Mouse (Mus musculus) urinary bladder, postnatal 14 days (tissue): ENCODE results near the gene Slc16a9.

Experiments
- DNase-seq: peaks from one replicate; pipeline ENCODE4 v3.0.0; 2021; ENCODE audit warnings: low spot score

Gene Slc16a9

DNA sequence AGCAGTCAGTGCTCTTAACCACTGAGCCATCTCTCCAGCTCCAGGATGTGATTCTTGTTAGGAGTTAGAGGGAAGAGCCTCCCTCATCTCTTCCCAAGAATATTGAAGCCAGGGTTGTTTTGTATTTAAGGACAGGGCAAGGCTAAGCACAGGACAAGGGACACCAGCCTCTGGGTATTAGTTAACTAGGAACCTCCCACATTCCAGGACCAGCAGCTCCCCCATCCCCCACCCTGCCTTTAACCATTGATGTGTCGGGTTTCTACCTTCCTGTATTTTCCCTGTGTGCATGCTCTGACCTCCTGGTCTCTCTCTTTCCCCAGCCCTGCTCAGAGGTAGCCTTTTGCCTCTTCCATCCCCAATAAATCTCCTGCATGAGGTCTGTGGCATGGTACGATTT lies 56.3 kb downstream of the Slc16a9 start:
- DNase-seq, result no peak

DNA sequence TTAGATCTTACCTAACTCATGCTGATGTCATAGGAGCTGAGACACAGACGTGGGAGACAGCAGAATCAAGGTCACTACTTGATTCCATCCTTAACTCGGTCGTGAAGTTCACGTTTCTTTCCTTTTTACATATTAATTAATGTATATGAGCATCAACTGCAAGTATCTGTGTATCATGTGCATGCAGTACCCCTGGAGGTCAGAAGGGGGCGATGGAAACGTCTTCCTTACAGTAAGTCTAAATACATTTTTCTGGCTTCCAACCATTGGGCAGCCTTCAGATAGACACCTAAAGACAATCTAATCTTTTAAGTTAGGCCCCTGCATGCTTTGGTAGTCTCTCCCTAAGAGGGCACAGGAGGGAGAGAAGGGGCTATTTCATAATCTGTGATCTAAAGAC lies 58.3 kb downstream of the Slc16a9 start:
- no peak for DNase-seq

DNA sequence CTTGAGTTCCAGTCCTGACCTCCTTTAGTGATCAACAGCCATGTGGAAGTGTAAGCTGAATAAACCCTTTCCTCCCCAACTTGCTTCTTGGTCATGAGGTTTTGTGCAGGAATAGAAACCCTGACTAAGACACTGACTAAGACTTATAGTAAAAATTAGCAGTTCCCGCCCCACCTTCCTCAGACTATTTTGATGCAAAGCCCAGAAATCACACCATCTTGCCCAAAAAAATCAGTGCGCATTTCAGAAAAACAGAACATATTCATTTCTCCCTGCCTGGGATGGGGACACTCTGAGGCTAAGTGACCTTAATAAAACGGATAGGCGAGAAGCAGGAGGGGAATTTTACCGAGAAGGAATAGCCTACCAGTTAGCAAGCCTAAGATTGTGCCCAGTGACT lies 60.8 kb downstream of the Slc16a9 start:
- DNase-seq, result no peak

DNA sequence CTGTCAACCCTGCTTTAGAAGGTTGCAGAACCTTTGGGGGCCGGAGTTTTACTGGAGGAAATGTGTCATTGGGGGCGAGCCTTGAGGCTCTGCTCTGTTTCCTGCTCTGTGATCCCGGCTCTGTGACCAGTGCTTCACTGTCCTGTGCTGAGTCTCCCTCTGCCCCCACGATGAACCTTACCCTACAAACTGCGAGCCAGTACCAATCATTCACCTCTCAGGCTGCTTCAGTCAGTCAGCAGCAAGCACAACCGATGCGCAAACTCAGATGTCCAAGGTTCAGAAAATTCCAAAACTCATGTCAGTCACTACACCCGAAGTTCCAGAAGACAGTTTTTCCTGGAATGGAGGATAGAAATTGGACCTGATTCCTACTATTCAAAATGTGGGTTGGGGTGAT lies 64.5 kb downstream of the Slc16a9 start:
- no peak for DNase-seq

GRCm38 (mm10) chr10:70310646-70311045 lies 65.7 kb downstream of the Slc16a9 start:
- DNase-seq, result no peak

DNA sequence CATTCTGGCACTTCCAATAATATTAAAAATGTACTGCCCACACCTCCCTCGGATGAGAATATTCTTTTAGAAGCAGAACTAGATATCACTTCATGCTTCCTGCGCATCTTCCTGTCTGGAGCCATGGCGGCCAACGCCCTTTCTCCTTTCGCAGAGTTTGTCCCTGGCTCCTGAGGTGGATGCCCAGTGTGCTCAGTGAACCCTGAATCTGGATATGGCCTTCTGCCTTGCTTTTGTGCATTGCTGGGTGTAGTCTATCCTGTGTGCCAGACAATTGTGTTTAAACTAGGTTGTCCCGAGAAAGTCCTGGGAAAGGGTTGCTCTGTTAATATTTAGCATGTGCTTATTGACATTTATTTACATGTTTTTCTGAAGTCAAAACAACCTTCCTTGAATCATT lies 71.0 kb downstream of the Slc16a9 start:
- DNase-seq, result no peak

DNA sequence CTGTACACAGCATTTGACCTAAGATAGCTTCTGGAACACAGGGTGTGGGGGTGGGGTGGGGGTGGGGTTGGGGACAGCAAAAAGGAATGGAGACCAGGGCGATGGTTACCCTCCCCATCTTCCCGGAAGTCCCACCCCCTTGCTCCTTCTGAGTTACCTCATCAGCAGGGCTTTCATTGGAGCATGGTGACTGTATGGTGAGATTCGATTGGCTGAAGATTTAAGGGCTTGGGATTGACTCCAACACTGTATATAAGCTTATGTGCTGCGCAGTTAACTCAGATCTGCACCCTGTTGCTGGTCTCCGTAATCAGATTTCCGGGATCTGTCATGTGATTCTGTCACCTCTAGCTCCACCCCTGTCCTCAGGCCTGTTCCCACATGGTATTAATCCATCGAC lies 72.0 kb downstream of the Slc16a9 start:
- no peak for DNase-seq

DNA sequence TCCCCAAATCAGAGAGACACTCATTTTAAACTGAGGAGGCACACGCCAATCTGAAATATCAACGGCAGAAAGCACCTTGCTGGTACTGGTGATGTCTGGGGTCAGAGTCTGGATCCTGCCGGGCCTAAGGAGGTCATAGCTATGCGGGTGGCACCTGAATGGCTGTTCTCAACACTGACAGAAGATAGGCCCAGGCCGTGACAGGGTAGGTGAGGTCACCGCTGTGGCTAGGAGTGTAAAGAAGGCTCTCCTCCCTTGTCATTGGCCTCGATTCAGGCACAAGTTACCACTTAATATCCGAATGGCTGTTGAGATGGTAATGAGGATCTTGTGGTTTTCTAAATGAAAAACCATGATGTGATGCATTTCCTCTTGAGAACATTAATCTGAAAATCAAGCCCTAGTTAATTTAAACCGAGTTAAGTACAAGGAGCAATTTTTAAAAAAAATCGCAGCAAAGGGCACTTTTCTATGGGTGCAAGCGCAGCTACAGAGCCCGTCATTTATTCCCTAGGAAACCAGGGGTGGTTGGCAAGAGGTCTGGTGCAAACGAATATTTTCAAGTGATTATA lies 72.6 kb downstream of the Slc16a9 start:
- no peak for DNase-seq

GRCm38 (mm10) chr10:70318630-70319029 lies 73.7 kb downstream of the Slc16a9 start:
- peak; percentile 31 for DNase-seq

- DNase-seq, result no peak
Measured at GRCm38 (mm10) chr10:70325518-70325917, 80.6 kb downstream of the Slc16a9 start.

DNA sequence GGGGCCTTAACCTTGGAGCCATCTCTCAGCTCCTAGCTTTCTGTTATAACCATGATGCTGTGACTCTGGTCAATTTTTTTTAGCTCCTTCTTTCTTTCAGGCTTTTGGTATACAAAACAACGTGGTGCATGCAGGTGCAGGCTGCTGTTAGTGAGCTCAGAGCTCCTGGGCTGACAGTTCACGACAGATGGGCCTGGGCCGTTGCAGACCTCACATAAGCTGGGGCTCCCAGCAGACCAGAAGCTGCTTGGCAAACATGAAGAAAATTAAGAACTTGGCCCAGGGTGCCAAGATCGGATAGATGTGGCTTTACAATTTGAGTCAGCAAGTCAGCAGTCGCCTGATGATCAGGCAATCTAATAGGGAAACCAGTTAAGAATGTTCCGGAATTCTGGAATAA lies 82.4 kb downstream of the Slc16a9 start:
- DNase-seq, result no peak

GRCm38 (mm10) chr10:70328139-70328538 lies 83.2 kb downstream of the Slc16a9 start:
- no peak for DNase-seq
